Mouse (Mus musculus): ENCODE measurements around the gene Cracr2b. TPM values are rescaled to one million over a fixed set of nuclear protein-coding genes. Genes with fewer than 3 reads are reported as not detected.

Gene Cracr2b
- total and polyA plus RNA-seq, 2 experiments from 2014 or later, result 23.9 to 134 TPM

DNA sequence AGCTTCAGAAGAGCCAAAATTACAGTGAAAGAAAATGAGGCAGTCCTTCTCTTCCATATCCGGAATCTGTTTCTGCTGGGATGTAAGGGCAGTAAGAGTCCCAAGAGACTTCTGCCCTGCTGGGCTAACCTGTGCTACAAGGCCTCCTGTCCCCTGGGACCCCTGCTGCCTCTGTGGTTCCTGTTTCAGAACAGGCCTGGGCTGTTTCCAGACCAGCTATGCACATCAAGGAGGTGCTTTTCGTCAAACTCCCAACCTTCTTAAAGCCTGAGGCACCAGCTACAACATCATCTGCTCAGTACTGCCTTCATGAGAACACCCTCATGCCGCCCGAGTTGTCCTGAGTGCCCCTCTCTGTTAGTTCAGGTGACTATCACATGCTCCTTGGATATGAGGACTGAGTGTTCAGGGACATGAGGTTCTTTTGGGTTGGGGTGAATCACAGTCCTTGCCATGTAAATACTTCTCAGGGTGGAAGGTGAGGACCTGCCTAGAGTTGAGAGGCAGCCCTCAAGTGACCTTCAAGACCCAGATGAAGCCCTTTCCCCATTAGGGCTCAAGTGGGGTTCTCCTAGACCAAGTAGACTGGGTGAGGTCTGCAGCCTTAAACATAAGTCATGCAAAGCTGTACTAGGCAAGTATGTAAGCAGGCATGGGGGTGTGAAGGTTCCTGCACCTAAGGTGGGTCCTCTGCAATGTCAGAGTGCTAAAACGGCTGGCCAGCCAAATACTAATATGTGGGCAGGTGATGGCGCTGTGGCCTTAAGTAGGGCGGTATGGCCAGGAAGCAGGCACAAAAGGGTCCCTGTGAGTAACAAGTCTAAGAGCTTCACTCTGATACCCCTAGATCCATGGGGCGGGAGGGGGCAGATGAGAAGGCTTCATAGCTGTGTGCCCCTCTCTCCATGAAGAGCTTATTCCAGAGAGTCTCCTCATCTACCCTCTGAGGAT, 42.9 kb upstream of the Cracr2b start:
- no peak for TF ChIP-seq EP300 (IDR thresholded peaks at IDR 0.05; ENCODE audit: low read depth)
- TF ChIP-seq CTCF (IDR thresholded peaks at IDR 0.05; ENCODE audit: low read depth), result peak; percentile 32; the same call in 1 of the 2 replicates
- H3K4me3 ChIP-seq (ENCODE audit: low read depth, low read length), result no peak overlapping the region
- 61% methylated on average over 8 of the region's 8 CpGs for WGBS

DNA sequence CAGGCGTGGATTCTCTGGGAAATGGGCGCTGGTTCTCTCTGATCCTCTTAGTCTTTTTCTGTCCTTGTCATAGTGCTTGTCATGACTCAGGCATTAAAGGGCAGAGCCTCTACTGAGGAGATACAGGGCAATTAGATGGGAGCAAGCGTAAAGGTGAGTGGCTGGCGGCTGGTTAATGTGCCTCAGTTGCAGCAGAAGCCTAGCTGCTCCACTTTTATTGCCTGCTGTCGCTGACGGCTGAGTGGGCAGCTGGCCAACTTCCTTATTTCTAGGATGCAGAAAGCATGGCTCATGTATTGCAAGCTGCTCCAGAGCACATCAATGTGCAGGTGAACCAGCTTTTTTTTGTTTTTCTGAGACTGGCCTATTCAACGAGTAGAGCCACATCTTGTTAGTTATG, 41.9 kb upstream of the Cracr2b start:
- 54% methylated on average over 7 of the region's 7 CpGs for WGBS
- Histone ChIP-seq H3K36me3 (replicated peaks; ENCODE audit: control insufficient read depth, insufficient read depth, low read length) (no peaks in the 10 kb centered on the region), H3K4me1 (ENCODE audit: control insufficient read depth, insufficient read depth) (peaks cover 6% of the 10 kb centered on the region), H3K4me3 (ENCODE audit: low read depth, low read length) (no peak overlapping the region), H3K9ac (replicated peaks; ENCODE audit: low read depth, low read length) (no peak overlapping the region), H3K27ac (ENCODE audit: low read depth) (no peak overlapping the region), H3K27me3 (ENCODE audit: control insufficient read depth, insufficient read depth, low read length) (no peaks in the 10 kb centered on the region), H3K4me2 (ENCODE audit: low read depth, low read length) (no peak overlapping the region), H3K9me3 (replicated peaks; ENCODE audit: control insufficient read depth, low read length) (no peaks in the 10 kb centered on the region)
- ATAC-seq (ENCODE audit: insufficient read depth, low read depth) (no peak), DNase-seq (ENCODE audit: low spot score) (no peak)
- TF ChIP-seq CTCF (IDR thresholded peaks at IDR 0.05; ENCODE audit: low read depth), result no peak
- TF ChIP-seq EP300 (IDR thresholded peaks at IDR 0.05; ENCODE audit: low read depth), result no peak

More for the DNA sequence above, 42.9 kb upstream of the Cracr2b start:
- Histone ChIP-seq H3K9me3 (replicated peaks; ENCODE audit: control insufficient read depth, low read length) (no peaks in the 10 kb centered on the region), H3K9ac (replicated peaks; ENCODE audit: low read depth, low read length) (no peak overlapping the region), H3K27me3 (ENCODE audit: control insufficient read depth, insufficient read depth, low read length) (no peaks in the 10 kb centered on the region), H3K4me2 (ENCODE audit: low read depth, low read length) (no peak overlapping the region), H3K4me1 (ENCODE audit: control insufficient read depth, insufficient read depth) (peaks cover 6% of the 10 kb centered on the region), H3K27ac (ENCODE audit: low read depth) (no peak overlapping the region), H3K36me3 (replicated peaks; ENCODE audit: control insufficient read depth, insufficient read depth, low read length) (no peaks in the 10 kb centered on the region)
- DNase-seq (ENCODE audit: low spot score), result no peak
- no peak for ATAC-seq (ENCODE audit: insufficient read depth, low read depth)

DNA sequence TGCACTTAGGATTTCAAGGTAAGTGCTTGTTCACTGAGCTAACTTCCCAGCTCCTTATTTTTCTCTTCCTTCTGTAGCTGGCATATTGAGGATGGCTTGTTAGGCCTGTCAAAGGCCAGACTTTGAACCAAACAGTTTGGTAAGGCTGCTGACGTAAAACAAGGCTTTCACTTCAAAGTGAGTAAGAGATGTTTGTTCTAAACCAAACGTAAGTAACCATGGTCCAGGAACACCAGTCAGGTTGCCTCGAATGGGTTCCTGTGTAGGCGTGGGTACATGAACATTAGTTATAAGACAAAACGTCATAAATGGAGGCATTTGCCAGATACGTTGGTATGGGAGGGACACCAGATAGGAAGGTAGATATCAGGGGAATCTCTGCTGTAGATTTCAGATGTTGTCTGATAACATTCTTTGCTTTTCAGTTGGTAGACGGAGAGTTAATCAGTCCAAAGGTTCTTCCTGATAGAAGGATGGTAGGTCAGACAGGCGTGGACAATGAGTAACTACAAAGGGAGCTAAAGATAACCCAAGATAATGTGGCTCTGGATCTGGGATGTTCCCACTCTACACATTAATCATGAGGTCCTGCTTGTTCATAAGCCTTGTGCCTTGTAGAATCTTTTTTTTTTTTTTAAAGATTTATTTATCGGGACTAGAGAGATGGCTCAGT, 40.7 kb upstream of the Cracr2b start:
- DNase-seq (ENCODE audit: low spot score) (no peak), ATAC-seq (ENCODE audit: insufficient read depth, low read depth) (no peak)
- no peaks in the 10 kb centered on the region for H3K9me3 ChIP-seq (replicated peaks; ENCODE audit: control insufficient read depth, low read length)
- no peaks in the 10 kb centered on the region for H3K27me3 ChIP-seq (ENCODE audit: control insufficient read depth, insufficient read depth, low read length)
- H3K4me1 ChIP-seq (ENCODE audit: control insufficient read depth, insufficient read depth), result no peaks in the 10 kb centered on the region
- H3K4me3 ChIP-seq (ENCODE audit: low read depth, low read length), result no peak overlapping the region
- no peak overlapping the region for H3K4me2 ChIP-seq (ENCODE audit: low read depth, low read length)
- no peak overlapping the region for H3K9ac ChIP-seq (replicated peaks; ENCODE audit: low read depth, low read length)
- no peaks in the 10 kb centered on the region for H3K36me3 ChIP-seq (replicated peaks; ENCODE audit: control insufficient read depth, insufficient read depth, low read length)
- TF ChIP-seq CTCF (IDR thresholded peaks at IDR 0.05; ENCODE audit: low read depth), result no peak
- TF ChIP-seq EP300 (IDR thresholded peaks at IDR 0.05; ENCODE audit: low read depth), result no peak
- H3K27ac ChIP-seq (ENCODE audit: low read depth), result no peak overlapping the region
- WGBS, result 66% methylated on average over 9 of the region's 9 CpGs

DNA sequence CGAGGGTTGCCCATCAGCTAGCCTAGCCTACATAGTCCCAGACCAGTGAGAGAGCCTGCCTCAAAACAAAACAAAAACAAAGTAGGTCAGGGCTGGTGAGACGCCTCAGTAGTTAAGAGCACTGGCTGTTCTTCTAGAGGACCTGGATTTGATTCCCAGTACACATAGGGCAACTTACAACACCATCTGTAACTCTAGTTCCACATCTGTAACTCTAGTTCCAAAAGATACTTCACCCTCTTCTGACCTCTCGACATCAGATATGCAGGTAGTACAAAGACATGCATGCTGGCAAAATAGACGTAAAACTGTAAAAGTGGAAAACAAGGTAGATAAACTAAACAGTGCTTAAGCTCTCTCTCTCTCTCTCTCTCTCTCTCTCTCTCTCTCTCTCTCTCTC, 37.1 kb upstream of the Cracr2b start:
- DNase-seq (ENCODE audit: low spot score) (no peak), ATAC-seq (ENCODE audit: insufficient read depth, low read depth) (no peak)
- Histone ChIP-seq H3K4me1 (ENCODE audit: control insufficient read depth, insufficient read depth) (0 out of 2 replicates have a peak, but pooled peaks cover 2% of the 10 kb centered on the region), H3K36me3 (replicated peaks; ENCODE audit: control insufficient read depth, insufficient read depth, low read length) (no peaks in the 10 kb centered on the region), H3K27ac (ENCODE audit: low read depth) (no peak overlapping the region), H3K9me3 (replicated peaks; ENCODE audit: control insufficient read depth, low read length) (no peaks in the 10 kb centered on the region), H3K9ac (replicated peaks; ENCODE audit: low read depth, low read length) (no peak overlapping the region), H3K4me3 (ENCODE audit: low read depth, low read length) (no peak overlapping the region), H3K4me2 (ENCODE audit: low read depth, low read length) (no peak overlapping the region), H3K27me3 (ENCODE audit: control insufficient read depth, insufficient read depth, low read length) (no peaks in the 10 kb centered on the region)
- TF ChIP-seq EP300 (IDR thresholded peaks at IDR 0.05; ENCODE audit: low read depth) (no peak), CTCF (IDR thresholded peaks at IDR 0.05; ENCODE audit: low read depth) (no peak)
- WGBS, result 59% methylated on average over 4 of the region's 4 CpGs

DNA sequence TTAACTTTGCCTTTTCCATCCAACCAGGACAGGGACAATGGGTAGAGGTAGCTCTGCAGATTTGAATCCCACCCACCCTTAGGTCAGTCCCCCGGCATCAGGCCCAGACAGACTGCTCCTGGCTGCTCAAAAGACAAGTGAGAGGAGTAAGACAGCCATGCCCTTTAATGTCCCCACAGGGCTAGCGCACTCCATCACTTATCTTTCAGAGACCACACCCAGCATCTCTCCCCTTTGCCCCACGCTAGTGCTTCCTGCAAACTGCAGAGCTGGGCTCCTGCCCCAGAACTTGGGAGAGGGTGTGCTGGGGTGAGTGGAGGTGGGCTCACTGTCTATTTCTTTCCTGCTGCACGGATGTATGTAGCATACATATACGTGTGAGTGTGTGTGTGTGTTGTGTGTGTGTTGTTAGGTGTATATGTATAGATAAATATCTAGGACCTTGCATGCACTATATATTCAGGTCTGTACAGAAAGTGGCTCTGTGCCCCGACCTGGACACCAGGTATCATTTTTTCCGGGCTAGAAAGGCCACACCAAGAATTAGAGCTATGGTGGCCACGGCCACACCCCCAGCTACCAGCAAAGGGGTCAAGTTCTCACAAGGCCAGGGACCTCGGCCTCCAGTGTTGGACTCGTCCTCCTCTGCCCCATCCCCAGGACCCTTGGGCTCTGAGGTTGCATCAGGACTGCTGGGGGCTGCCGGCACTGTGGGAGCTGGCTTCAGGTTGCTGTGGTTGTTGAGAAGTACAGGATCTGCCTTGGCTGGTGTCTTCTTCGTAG, 33.8 kb upstream of the Cracr2b start:
- DNase-seq (ENCODE audit: low spot score) (no peak), ATAC-seq (ENCODE audit: insufficient read depth, low read depth) (no peak)
- Histone ChIP-seq H3K9ac (replicated peaks; ENCODE audit: low read depth, low read length) (no peak overlapping the region), H3K4me1 (ENCODE audit: control insufficient read depth, insufficient read depth) (peaks cover 5% of the 10 kb centered on the region; the same call in 1 of the 2 replicates), H3K27me3 (ENCODE audit: control insufficient read depth, insufficient read depth, low read length) (no peaks in the 10 kb centered on the region), H3K4me2 (ENCODE audit: low read depth, low read length) (no peak overlapping the region), H3K27ac (ENCODE audit: low read depth) (no peak overlapping the region), H3K36me3 (replicated peaks; ENCODE audit: control insufficient read depth, insufficient read depth, low read length) (peaks cover 20% of the 10 kb centered on the region), H3K4me3 (ENCODE audit: low read depth, low read length) (no peak overlapping the region), H3K9me3 (replicated peaks; ENCODE audit: control insufficient read depth, low read length) (no peaks in the 10 kb centered on the region)
- TF ChIP-seq EP300 (IDR thresholded peaks at IDR 0.05; ENCODE audit: low read depth) (no peak), CTCF (IDR thresholded peaks at IDR 0.05; ENCODE audit: low read depth) (no peak)
- WGBS, result 81% methylated on average over 12 of the region's 12 CpGs
